Mouse (Mus musculus) myocyte (in vitro differentiated cells): ENCODE results near the gene Ppil6.

Experiments
- CEBPB ChIP-seq: IDR thresholded peaks from 2 replicates; pipeline ENCODE4 v1.6.1; 2011; ENCODE audit warnings: mild to moderate bottlenecking, moderate library complexity; ENCODE audit not compliant: poor library complexity, insufficient read depth, severe bottlenecking
- E2F4 ChIP-seq: IDR thresholded peaks from one replicate; pipeline ENCODE4 v1.6.1; 2011; ENCODE audit warnings: mild to moderate bottlenecking, control low read depth, moderate library complexity; ENCODE audit not compliant: insufficient read depth
- MAX ChIP-seq: IDR thresholded peaks from one replicate; pipeline ENCODE4 v1.6.1; 2011; ENCODE audit warnings: low read depth, mild to moderate bottlenecking, control low read depth
- MYOD1 ChIP-seq, 3 experiments: IDR thresholded peaks; one replicate each; pipeline ENCODE4 v1.6.1; 2011; ENCODE audit warnings: control low read depth in 2 of 3, low read depth in 2 of 3, mild to moderate bottlenecking in 2 of 3, moderate library complexity in 1 of 3; ENCODE audit not compliant: insufficient read length in 2 of 3, control insufficient read depth in 1 of 3
- POLR2A ChIP-seq: IDR thresholded peaks from one replicate; pipeline ENCODE4 v1.6.1; 2011; ENCODE audit warnings: low read depth, mild to moderate bottlenecking, control low read depth, moderate library complexity; ENCODE audit not compliant: insufficient read length
- POLR2AphosphoS2 ChIP-seq: IDR thresholded peaks from one replicate; pipeline ENCODE4 v1.6.1; 2011; ENCODE audit warnings: low read depth, control low read depth; ENCODE audit not compliant: insufficient read length
- SRF ChIP-seq: IDR thresholded peaks from one replicate; pipeline ENCODE4 v1.6.1; 2011; ENCODE audit warnings: low read depth; ENCODE audit not compliant: control insufficient read depth, insufficient read length
- TCF12 ChIP-seq: IDR thresholded peaks from one replicate; pipeline ENCODE4 v1.6.1; 2011; ENCODE audit warnings: mild to moderate bottlenecking, control low read depth; ENCODE audit not compliant: poor library complexity, insufficient read depth, severe bottlenecking
- USF1 ChIP-seq: IDR thresholded peaks from one replicate; pipeline ENCODE4 v1.6.1; 2011; ENCODE audit warnings: low read depth, mild to moderate bottlenecking, control low read depth, moderate library complexity

GRCm38 (mm10) chr10:41480938-41481880 lies 9.0 kb upstream of the Ppil6 start:
- TF ChIP-seq MAX (no peak), E2F4 (no peak), POLR2A (no peak), SRF (no peak), MYOD1 (IDR thresholded peaks at IDR 0.05; ENCODE audit: control insufficient read depth in 1 of 3, insufficient read length in 2 of 3, low read depth in 2 of 3) (no peak), POLR2AphosphoS2 (no peak), USF1 (no peak), TCF12 (no peak), CEBPB (no peak)
